Mouse (Mus musculus): ENCODE measurements around the gene Hnrnpu. TPM values are rescaled to one million over a fixed set of nuclear protein-coding genes. Genes with fewer than 3 reads are reported as not detected.
"Not testable (repeated sequence)": the region's sequence is repeated elsewhere in the genome, so short reads cannot be mapped to it uniquely, and the experiment has no call there.

The Hnrnpu gene
- polyA plus RNA-seq, 1 experiment from 2014 or later = 296 TPM

GRCm38 (mm10) chr1:178320038-178320722 is 17.4 kb downstream of the Hnrnpu start:
- Histone ChIP-seq H3K4me2 (peak overlapping the region; percentile 54), H3K27ac (peak overlapping the region; percentile 100), H3K4me3 (peak overlapping the region; percentile 62), H3K9me3 (no peaks in the 10 kb centered on the region), H3K36me3 (peaks cover 38% of the 10 kb centered on the region), H3K4me1 (peaks cover 14% of the 10 kb centered on the region), H3K9ac (peak overlapping the region; percentile 78; the same call in 1 of the 2 replicates), H3K27me3 (no peaks in the 10 kb centered on the region)
- 19% methylated on average over 8 of the region's 8 CpGs for WGBS
- no peak for ATAC-seq (ENCODE audit: insufficient number of reproducible peaks, low FRiP score, low TSS enrichment, low read depth)

- Histone ChIP-seq H3K4me3 (peak overlapping the region; percentile 62), H3K9ac (peak overlapping the region; percentile 78), H3K27ac (peak overlapping the region; percentile 100), H3K9me3 (no peaks in the 10 kb centered on the region), H3K27me3 (no peaks in the 10 kb centered on the region), H3K4me2 (peak overlapping the region; percentile 54), H3K4me1 (peaks cover 14% of the 10 kb centered on the region), H3K36me3 (peaks cover 31% of the 10 kb centered on the region)
- WGBS = under 1% methylated on average over 12 of the region's 12 CpGs
- ATAC-seq (ENCODE audit: insufficient number of reproducible peaks, low FRiP score, low TSS enrichment, low read depth) = no peak
These were observed 18.1 kb downstream of the Hnrnpu start for GRCm38 (mm10) chr1:178319295-178320037.

- Histone ChIP-seq H3K9me3 (no peaks in the 10 kb centered on the region), H3K4me3 (peak within 1 kb of the TSS; percentile 62), H3K4me2 (peak within 1 kb of the TSS; percentile 54), H3K4me1 (peaks cover 14% of the 10 kb centered on the region), H3K9ac (peak within 1 kb of the TSS; percentile 78), H3K27ac (peak within 1 kb of the TSS; percentile 100), H3K27me3 (no peaks in the 10 kb centered on the region), H3K36me3 (peaks cover 27% of the 10 kb centered on the region)
- ATAC-seq (ENCODE audit: insufficient number of reproducible peaks, low FRiP score, low TSS enrichment, low read depth) = peak; percentile 95
- WGBS = under 1% methylated on average over 83 of the region's 83 CpGs
These were observed 19.0 kb downstream of the Hnrnpu start, which contains the start of gene Cox20 for GRCm38 (mm10) chr1:178318389-178319184. Gene Cox20 (plus strand): TSS chr1:178319130.

- no peaks in the 10 kb centered on the region for H3K27me3 ChIP-seq
- peaks cover 14% of the 10 kb centered on the region for H3K4me1 ChIP-seq
- H3K9me3 ChIP-seq = no peaks in the 10 kb centered on the region
- H3K36me3 ChIP-seq = peaks cover 21% of the 10 kb centered on the region
- peak; percentile 50; the same call in 1 of the 2 replicates for ATAC-seq (ENCODE audit: insufficient number of reproducible peaks, low FRiP score, low TSS enrichment, low read depth)
- peak overlapping the region; percentile 62 for H3K4me3 ChIP-seq
- H3K4me2 ChIP-seq = peak overlapping the region; percentile 54
- H3K27ac ChIP-seq = peak overlapping the region; percentile 100
- H3K9ac ChIP-seq = peak overlapping the region; percentile 78
- under 1% methylated on average over 17 of the region's 17 CpGs for WGBS
These were observed 19.6 kb downstream of the Hnrnpu start for GRCm38 (mm10) chr1:178318002-178318388.

GRCm38 (mm10) chr1:178317275-178318001 is 20.2 kb downstream of the Hnrnpu start:
- ATAC-seq (ENCODE audit: insufficient number of reproducible peaks, low FRiP score, low TSS enrichment, low read depth) = no peak
- Histone ChIP-seq H3K9ac (peak overlapping the region; percentile 78; the same call in 1 of the 2 replicates), H3K9me3 (no peaks in the 10 kb centered on the region), H3K4me3 (peak overlapping the region; percentile 62), H3K27ac (peak overlapping the region; percentile 100), H3K4me2 (peak overlapping the region; percentile 54), H3K36me3 (peaks cover 16% of the 10 kb centered on the region), H3K4me1 (peaks cover 14% of the 10 kb centered on the region), H3K27me3 (no peaks in the 10 kb centered on the region)
- WGBS = 27% methylated on average over 10 of the region's 10 CpGs

- Histone ChIP-seq H3K36me3 (no peaks in the 10 kb centered on the region), H3K9ac (no peak overlapping the region), H3K4me1 (no peaks in the 10 kb centered on the region), H3K4me3 (no peak overlapping the region), H3K9me3 (no peaks in the 10 kb centered on the region), H3K27ac (no peak overlapping the region), H3K4me2 (no peak overlapping the region), H3K27me3 (no peaks in the 10 kb centered on the region)
- 90% methylated on average over 2 of the region's 2 CpGs for WGBS
- ATAC-seq (ENCODE audit: insufficient number of reproducible peaks, low FRiP score, low TSS enrichment, low read depth) = no peak
These were observed 23.4 kb downstream of the Hnrnpu start for GRCm38 (mm10) chr1:178314236-178314635.

GRCm38 (mm10) chr1:178313039-178313597 is 24.5 kb downstream of the Hnrnpu start:
- H3K4me2 ChIP-seq = no peak overlapping the region
- no peak overlapping the region for H3K4me3 ChIP-seq
- WGBS = 91% methylated on average over 1 of the region's 1 CpGs
- no peaks in the 10 kb centered on the region for H3K4me1 ChIP-seq
- H3K27ac ChIP-seq = no peak overlapping the region
- no peaks in the 10 kb centered on the region for H3K36me3 ChIP-seq
- no peak overlapping the region for H3K9ac ChIP-seq
- no peaks in the 10 kb centered on the region for H3K9me3 ChIP-seq
- no peaks in the 10 kb centered on the region for H3K27me3 ChIP-seq
- no peak for ATAC-seq (ENCODE audit: insufficient number of reproducible peaks, low FRiP score, low TSS enrichment, low read depth)

GRCm38 (mm10) chr1:178310128-178310527 is 27.5 kb downstream of the Hnrnpu start:
- WGBS = 46% methylated on average over 1 of the region's 1 CpGs
- Histone ChIP-seq H3K4me2 (no peak overlapping the region), H3K36me3 (no peaks in the 10 kb centered on the region), H3K27ac (no peak overlapping the region), H3K4me1 (no peaks in the 10 kb centered on the region), H3K27me3 (no peaks in the 10 kb centered on the region), H3K4me3 (no peak overlapping the region), H3K9ac (no peak overlapping the region), H3K9me3 (no peaks in the 10 kb centered on the region)
- no peak for ATAC-seq (ENCODE audit: insufficient number of reproducible peaks, low FRiP score, low TSS enrichment, low read depth)

GRCm38 (mm10) chr1:178309487-178309886 is 28.1 kb downstream of the Hnrnpu start:
- Histone ChIP-seq H3K4me2 (no peak overlapping the region), H3K36me3 (no peaks in the 10 kb centered on the region), H3K27ac (no peak overlapping the region), H3K4me1 (no peaks in the 10 kb centered on the region), H3K9ac (no peak overlapping the region), H3K9me3 (no peaks in the 10 kb centered on the region), H3K27me3 (no peaks in the 10 kb centered on the region), H3K4me3 (no peak overlapping the region)
- ATAC-seq (ENCODE audit: insufficient number of reproducible peaks, low FRiP score, low TSS enrichment, low read depth) = no peak
- WGBS = 53% methylated on average over 2 of the region's 2 CpGs

- no peak for ATAC-seq (ENCODE audit: insufficient number of reproducible peaks, low FRiP score, low TSS enrichment, low read depth)
- 25% methylated on average over 3 of the region's 3 CpGs for WGBS
- Histone ChIP-seq H3K9ac (no peak overlapping the region), H3K4me3 (no peak overlapping the region), H3K36me3 (no peaks in the 10 kb centered on the region), H3K4me2 (no peak overlapping the region), H3K4me1 (no peaks in the 10 kb centered on the region), H3K27me3 (no peaks in the 10 kb centered on the region), H3K9me3 (peaks cover 4% of the 10 kb centered on the region; the same call in 1 of the 2 replicates), H3K27ac (no peak overlapping the region)
These were observed 34.2 kb downstream of the Hnrnpu start for GRCm38 (mm10) chr1:178303425-178303824.

GRCm38 (mm10) chr1:178301261-178301660 is 36.3 kb downstream of the Hnrnpu start:
- H3K27ac ChIP-seq; H3K4me1 ChIP-seq; H3K9ac ChIP-seq; H3K4me3 ChIP-seq; H3K4me2 ChIP-seq; H3K27me3 ChIP-seq; ATAC-seq (ENCODE audit: insufficient number of reproducible peaks, low FRiP score, low TSS enrichment, low read depth); H3K9me3 ChIP-seq; H3K36me3 ChIP-seq: not testable (repeated sequence)
- 85% methylated on average over 2 of the region's 2 CpGs for WGBS

Data from limb, embryonic 15.5 days (tissue).